In the genomic region with DNA sequence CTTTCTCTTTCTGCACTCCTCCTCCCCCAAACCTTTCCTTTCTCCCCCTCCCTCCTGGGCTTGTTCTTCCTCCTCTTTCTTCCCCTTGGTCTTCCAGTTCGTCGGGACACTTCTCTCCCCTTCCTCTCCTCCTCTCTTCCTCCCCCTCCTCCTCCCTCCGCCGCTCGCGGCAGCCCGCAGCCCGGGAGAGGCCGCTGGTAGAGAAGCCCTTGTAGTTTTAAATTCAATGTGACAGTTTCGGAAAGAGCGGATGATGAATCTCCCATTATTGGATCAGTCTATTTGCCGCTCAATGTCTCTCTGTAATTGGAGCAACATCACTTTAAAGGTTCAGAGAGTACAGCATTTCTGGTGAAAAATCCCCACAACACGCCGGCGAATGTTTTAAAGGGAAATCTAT, we compare ENCODE assay signal across 9 mouse cellular contexts. TPM values are rescaled to one million over a fixed set of nuclear protein-coding genes. Genes with fewer than 3 reads are reported as not detected.
DNase-seq lines count a peak whose midpoint lies in the region; ATAC-seq and TF ChIP-seq lines count a peak whose summit lies in the region.
"Had no signal": no experiment of that assay in that cellular context is flagged by ENCODE, and none has a peak within 500 bp of the region (broad histone marks: within the 10 kb centered on the region; RNA-seq: fewer than 3 reads in every experiment).

Gene Uncx, plus strand, starts transcription at position 281 of the 400 bp plus-strand sequence.

- WGBS in kidney, postnatal 0 days: under 1% methylated on average over 15 of the region's 15 CpGs
- WGBS in embryonic facial prominence, embryonic 14.5 days: under 1% methylated on average over 15 of the region's 15 CpGs
- WGBS in limb, embryonic 11.5 days: under 1% methylated on average over 15 of the region's 15 CpGs
- 1% methylated on average over 15 of the region's 15 CpGs for WGBS in stomach, embryonic 14.5 days

- peaks cover 74% of the 10 kb centered on the region for H3K27me3 ChIP-seq in kidney, postnatal 0 days (ENCODE audit: insufficient read depth, low read length)
- peaks cover 97% of the 10 kb centered on the region for H3K27me3 ChIP-seq in embryonic facial prominence, embryonic 14.5 days (replicated peaks; ENCODE audit: control insufficient read depth, insufficient read depth, low read length)
- peaks cover 95% of the 10 kb centered on the region for H3K27me3 ChIP-seq in limb, embryonic 11.5 days (ENCODE audit: control insufficient read depth, insufficient read depth, low read length)
- H3K27me3 ChIP-seq in stomach, embryonic 14.5 days (ENCODE audit: control insufficient read depth, insufficient read depth, low read length): peaks cover 74% of the 10 kb centered on the region

- peak within 1 kb of the TSS; percentile 45 for H3K4me3 ChIP-seq in kidney, postnatal 0 days (replicated peaks; ENCODE audit: low read depth, low read length)
- peak within 1 kb of the TSS; percentile 21 for H3K4me3 ChIP-seq in embryonic facial prominence, embryonic 14.5 days (ENCODE audit: low read depth, low read length)
- H3K4me3 ChIP-seq in limb, embryonic 11.5 days (ENCODE audit: low read depth, low read length): 0 out of 2 replicates have a peak within 1 kb of the TSS, but pooled peaks have one; percentile 0
- H3K4me3 ChIP-seq in stomach, embryonic 14.5 days (ENCODE audit: low read depth, low read length): peak within 1 kb of the TSS; percentile 3; the same call in 1 of the 2 replicates

- H3K4me1 ChIP-seq in kidney, postnatal 0 days (replicated peaks; ENCODE audit: insufficient read depth, low read length): no peaks in the 10 kb centered on the region
- no peaks in the 10 kb centered on the region for H3K4me1 ChIP-seq in embryonic facial prominence, embryonic 14.5 days (ENCODE audit: control insufficient read depth, insufficient read depth, low read length)
- H3K4me1 ChIP-seq in limb, embryonic 11.5 days (ENCODE audit: control insufficient read depth, insufficient read depth, low read length): 0 out of 2 replicates have a peak, but pooled peaks cover 4% of the 10 kb centered on the region
- no peaks in the 10 kb centered on the region for H3K4me1 ChIP-seq in stomach, embryonic 14.5 days (ENCODE audit: control insufficient read depth, insufficient read depth, low read length)

- peak within 1 kb of the TSS; percentile 59 for H3K4me2 ChIP-seq in kidney, postnatal 0 days (ENCODE audit: low read length)
- H3K4me2 ChIP-seq in embryonic facial prominence, embryonic 14.5 days (ENCODE audit: low read depth, low read length): peak within 1 kb of the TSS; percentile 43
- no peak within 1 kb of the TSS for H3K4me2 ChIP-seq in limb, embryonic 11.5 days (ENCODE audit: low read depth, severe bottlenecking)
- 0 out of 2 replicates have a peak within 1 kb of the TSS, but pooled peaks have one; percentile 18 for H3K4me2 ChIP-seq in stomach, embryonic 14.5 days (replicated peaks; ENCODE audit: low read depth, low read length)

- H3K36me3 ChIP-seq in kidney, postnatal 0 days (ENCODE audit: insufficient read depth, low read length): no peaks in the 10 kb centered on the region
- no peaks in the 10 kb centered on the region for H3K36me3 ChIP-seq in embryonic facial prominence, embryonic 14.5 days (ENCODE audit: control insufficient read depth, insufficient read depth, low read length)
- no peaks in the 10 kb centered on the region for H3K36me3 ChIP-seq in limb, embryonic 11.5 days (ENCODE audit: control insufficient read depth, insufficient read depth, low read length)
- no peaks in the 10 kb centered on the region for H3K36me3 ChIP-seq in stomach, embryonic 14.5 days (ENCODE audit: control insufficient read depth, insufficient read depth, low read length)

- peak; percentile 60 for DNase-seq in kidney, postnatal 0 days (ENCODE audit: low spot score)
- no peak for DNase-seq in kidney, postnatal 4 days
- no peak for DNase-seq in embryonic facial prominence, embryonic 14.5 days (ENCODE audit: low spot score)
- no peak for DNase-seq in limb, embryonic 11.5 days (ENCODE audit: low spot score)
- DNase-seq in right cerebral cortex, adult 18-20 months: no peak
- DNase-seq in urinary bladder, postnatal 14 days (ENCODE audit: low spot score): no peak
- DNase-seq in kidney, postnatal 10 days: no peak

- no peak for ATAC-seq in kidney, postnatal 0 days (replicated peaks; ENCODE audit: low FRiP score, low read depth)
- ATAC-seq in embryonic facial prominence, embryonic 14.5 days (ENCODE audit: low read depth): no peak
- ATAC-seq in limb, embryonic 11.5 days (ENCODE audit: insufficient number of reproducible peaks, low FRiP score, low TSS enrichment, low read depth): no peak
- no peak for ATAC-seq in stomach, embryonic 14.5 days (ENCODE audit: insufficient number of reproducible peaks, insufficient read depth, low FRiP score, low read depth)

- H3K27ac ChIP-seq in kidney, postnatal 0 days: peak within 1 kb of the TSS; percentile 63
- no peak within 1 kb of the TSS for H3K27ac ChIP-seq in embryonic facial prominence, embryonic 14.5 days (replicated peaks; ENCODE audit: low read depth, low read length)
- no peak within 1 kb of the TSS for H3K27ac ChIP-seq in limb, embryonic 11.5 days (replicated peaks; ENCODE audit: low read depth, low read length)
- no peak within 1 kb of the TSS for H3K27ac ChIP-seq in stomach, embryonic 14.5 days (ENCODE audit: low read length)

- H3K9me3 ChIP-seq in kidney, postnatal 0 days (replicated peaks; ENCODE audit: low read length): no peaks in the 10 kb centered on the region
- H3K9me3 ChIP-seq in embryonic facial prominence, embryonic 14.5 days (ENCODE audit: control insufficient read depth, low read length): no peaks in the 10 kb centered on the region
- no peaks in the 10 kb centered on the region for H3K9me3 ChIP-seq in limb, embryonic 11.5 days (ENCODE audit: control insufficient read depth, low read length)
- H3K9me3 ChIP-seq in stomach, embryonic 14.5 days (ENCODE audit: control insufficient read depth, low read depth, low read length): no peaks in the 10 kb centered on the region

- H3K9ac ChIP-seq in kidney, postnatal 0 days (ENCODE audit: low read depth, low read length): peak within 1 kb of the TSS; percentile 70
- H3K9ac ChIP-seq in embryonic facial prominence, embryonic 14.5 days (ENCODE audit: low read depth, low read length): 0 out of 2 replicates have a peak within 1 kb of the TSS, but pooled peaks have one; percentile 14
- no peak within 1 kb of the TSS for H3K9ac ChIP-seq in limb, embryonic 11.5 days (ENCODE audit: low read length)
- H3K9ac ChIP-seq in stomach, embryonic 14.5 days (replicated peaks; ENCODE audit: low read depth, low read length): no peak within 1 kb of the TSS

- no peak for TF ChIP-seq CTCF in kidney, postnatal 0 days (IDR thresholded peaks at IDR 0.05; ENCODE audit: low read depth)

RNA-seq across cellular contexts. Expression of gene Uncx, which starts in this region (rescaled TPM):
- polyA plus RNA-seq in kidney, postnatal 0 days (2015; fragmentation: Nextera tagmentation; extraction: Ambion mirVana): 44.8 and 50.9 TPM in 2 replicates
- polyA plus RNA-seq in embryonic facial prominence, embryonic 14.5 days (2014; fragmentation: Nextera tagmentation; extraction: Ambion mirVana): 2.5 and 2.9 TPM in 2 replicates
- 0.08 and 0.21 TPM in 2 replicates for polyA plus RNA-seq in limb, embryonic 11.5 days (2014; fragmentation: Nextera tagmentation; extraction: Ambion mirVana)
- not detected in 2 replicates for polyA plus RNA-seq in stomach, embryonic 14.5 days (2014; fragmentation: Nextera tagmentation; extraction: Ambion mirVana)
- polyA plus RNA-seq: liver, adult 2 months had no signal

Comparison
In these comparisons a context has a peak if more than half of its experiments do, and no peak if none do; other contexts are left out.
1. RNA of gene Uncx (polyA plus RNA-seq): 44.8 to 50.9 TPM in kidney, postnatal 0 days; 2.5 to 2.9 TPM in embryonic facial prominence, embryonic 14.5 days, 0.08 to 0.21 TPM in limb, embryonic 11.5 days and not detected in stomach, embryonic 14.5 days; every median in the first group is over 10 times any median in the second.
2. H3K9ac ChIP-seq: peak in kidney, postnatal 0 days (single experiment) and embryonic facial prominence, embryonic 14.5 days (single experiment); none in limb, embryonic 11.5 days (single experiment) and stomach, embryonic 14.5 days (single experiment).
3. Peak in every context shown above with its lines, with median percentiles within 50 percentile points of each other: H3K4me3 ChIP-seq.